Mouse (Mus musculus) cortical plate, adult 2 months (tissue): ENCODE data around the gene Cacna1c.

Experiments used
- CTCF ChIP-seq: fragments of 200-500 bp; IDR thresholded peaks from 2 replicates; pipeline ENCODE4 v1.5.1; 2011; ENCODE audit warnings: mild to moderate bottlenecking, control low read depth, low read length; ENCODE audit not compliant: insufficient read depth; ENCODE audit errors: extremely low read depth
- POLR2A ChIP-seq: fragments of 200-500 bp; IDR thresholded peaks from 2 replicates; pipeline ENCODE4 v1.6.1; 2011; ENCODE audit warnings: mild to moderate bottlenecking, low read length, control low read depth; ENCODE audit not compliant: insufficient read depth; ENCODE audit errors: extremely low read depth

DNA sequence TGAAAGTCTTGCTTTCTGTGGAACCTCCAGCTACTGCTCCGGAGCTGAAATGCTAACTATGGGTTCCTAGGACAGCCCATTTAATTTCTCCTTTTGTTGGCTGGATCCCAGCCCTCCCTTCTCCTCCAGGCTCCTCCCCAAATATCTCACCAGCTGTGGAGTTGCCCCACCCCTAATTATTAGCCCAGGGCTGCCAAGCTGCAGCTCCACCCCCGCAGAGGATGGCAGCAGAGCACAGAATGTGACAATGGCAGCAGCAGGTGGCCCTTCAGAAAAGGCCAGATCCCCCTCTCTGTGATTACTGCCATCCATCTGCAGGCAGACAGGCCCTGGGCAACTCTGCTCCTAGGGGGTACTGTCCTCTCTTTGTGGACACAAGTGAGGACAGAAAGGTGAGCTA lies 350.4 kb downstream of the Cacna1c start:
- TF ChIP-seq CTCF: no peak
- TF ChIP-seq POLR2A: no peak
